Mouse (Mus musculus) CH12.LX (cell line): ENCODE results near the gene Mylk3. TPM values are rescaled to one million over a fixed set of nuclear protein-coding genes. Genes with fewer than 3 reads are reported as not detected.

ENCODE experiments used
- DNase-seq: peaks from one replicate; pipeline ENCODE4 v3.0.0-alpha.2; 2013; ENCODE audit errors: extremely low read depth
- H3K27ac ChIP-seq: 2 replicates; pipeline ENCODE4 v1.5.1; 2012; ENCODE audit warnings: low read depth, mild to moderate bottlenecking, control low read depth, moderate library complexity; ENCODE audit not compliant: insufficient read depth
- H3K27me3 ChIP-seq: replicated peaks from 2 replicates; pipeline ENCODE3; 2012; ENCODE audit warnings: inconsistent platforms
- H3K36me3 ChIP-seq, 2 experiments: replicated peaks in 1 of 2; 2 replicates each; pipeline versions ENCODE3 to v1.6.1; 2012; ENCODE audit warnings: inconsistent platforms in 1 of 2, low read length in 1 of 2, mild to moderate bottlenecking in 1 of 2, mixed read lengths in 1 of 2, moderate library complexity in 1 of 2; ENCODE audit not compliant: control insufficient read depth in 1 of 2, insufficient read depth in 1 of 2
- H3K4me1 ChIP-seq, 2 experiments: 2 replicates each; pipeline ENCODE4 v1.6.1; 2012; ENCODE audit warnings: inconsistent platforms in 1 of 2, moderate library complexity in 1 of 2; ENCODE audit not compliant: insufficient read depth in 2 of 2, control insufficient read depth in 1 of 2
- H3K4me2 ChIP-seq: 2 replicates; pipeline ENCODE4 v1.6.1; 2012; ENCODE audit warnings: low read depth, mild to moderate bottlenecking, control low read depth; ENCODE audit not compliant: poor library complexity, insufficient read depth, severe bottlenecking
- H3K4me3 ChIP-seq, 3 experiments: fragments of 150-350 bp in 1 of 3; sonication (generic) in 1 of 3; replicated peaks in 1 of 3; 2 replicates each; pipeline versions ENCODE3 to v1.5.1; 2011 to 2012; ENCODE audit warnings: low read depth in 2 of 3, low read length in 2 of 3, mild to moderate bottlenecking in 2 of 3, moderate library complexity in 2 of 3, control low read depth in 1 of 3, improper control_type of control experiment in 1 of 3, inconsistent platforms in 1 of 3, mixed read lengths in 1 of 3; ENCODE audit not compliant: poor library complexity in 1 of 3
- H3K79me2 ChIP-seq: replicated peaks from 2 replicates; pipeline ENCODE4 v1.6.1; 2012; ENCODE audit warnings: mild to moderate bottlenecking, moderate library complexity; ENCODE audit not compliant: control insufficient read depth, poor library complexity, insufficient read depth, severe bottlenecking; ENCODE audit errors: extremely low read depth
- H3K9ac ChIP-seq: 2 replicates; pipeline ENCODE4 v1.6.1; 2012; ENCODE audit warnings: low read depth, mild to moderate bottlenecking, control low read depth, moderate library complexity; ENCODE audit not compliant: insufficient read depth
- H3K9me3 ChIP-seq: replicated peaks from 2 replicates; pipeline ENCODE3; 2012; ENCODE audit warnings: low read length, inconsistent platforms, mixed read lengths
- CTCF ChIP-seq, 2 experiments: IDR thresholded peaks in 1 of 2; conservative IDR thresholded peaks in 1 of 2; 2 replicates each; pipeline ENCODE4 v1.5.1; 2011 to 2012; ENCODE audit warnings: low read depth in 2 of 2, low read length in 2 of 2, improper control_type of control experiment in 1 of 2, inconsistent platforms in 1 of 2, mild to moderate bottlenecking in 1 of 2, moderate library complexity in 1 of 2
- ELF1 ChIP-seq: IDR thresholded peaks from 2 replicates; pipeline ENCODE4 v1.6.1; 2014; ENCODE audit warnings: low read depth, mild to moderate bottlenecking, inconsistent platforms, low read length, improper control_type of control experiment
- EP300 ChIP-seq: IDR thresholded peaks from 2 replicates; pipeline ENCODE4 v1.6.1; 2011; ENCODE audit warnings: low read length, improper control_type of control experiment
- ETS1 ChIP-seq: conservative IDR thresholded peaks from 2 replicates; pipeline ENCODE4 v1.6.1; 2012; ENCODE audit warnings: low read depth, mild to moderate bottlenecking, inconsistent platforms, low read length, improper control_type of control experiment, moderate library complexity
- GABPA ChIP-seq: IDR thresholded peaks from 2 replicates; pipeline ENCODE4 v1.6.1; 2012; ENCODE audit warnings: low read depth, low read length, improper control_type of control experiment, inconsistent platforms; ENCODE audit not compliant: insufficient replicate concordance
- HCFC1 ChIP-seq: IDR thresholded peaks from 2 replicates; pipeline ENCODE4 v1.6.1; 2012; ENCODE audit warnings: low read depth, mild to moderate bottlenecking, inconsistent platforms, low read length, improper control_type of control experiment
- MAFK ChIP-seq: IDR thresholded peaks from 2 replicates; pipeline ENCODE4 v1.6.1; 2011; ENCODE audit warnings: low read length, improper control_type of control experiment; ENCODE audit not compliant: insufficient replicate concordance
- MEF2A ChIP-seq: IDR thresholded peaks from 2 replicates; pipeline ENCODE4 v1.6.1; 2014; ENCODE audit warnings: low read depth, mild to moderate bottlenecking, inconsistent platforms, low read length, improper control_type of control experiment, borderline replicate concordance
- MYC ChIP-seq: IDR thresholded peaks from 2 replicates; pipeline ENCODE4 v1.6.1; 2011; ENCODE audit warnings: low read depth, mild to moderate bottlenecking, improper control_type of control experiment, low read length
- NRF1 ChIP-seq: IDR thresholded peaks from 2 replicates; pipeline ENCODE4 v1.6.1; 2014; ENCODE audit warnings: low read depth, mild to moderate bottlenecking, inconsistent platforms, low read length, improper control_type of control experiment, moderate library complexity
- POLR2A ChIP-seq: IDR thresholded peaks from 2 replicates; pipeline ENCODE4 v1.6.1; 2011; ENCODE audit warnings: low read depth, mild to moderate bottlenecking, improper control_type of control experiment, low read length
- POLR2AphosphoS2 ChIP-seq: IDR thresholded peaks from 2 replicates; pipeline ENCODE4 v1.6.1; 2011; ENCODE audit warnings: low read depth, low read length, improper control_type of control experiment
- RCOR1 ChIP-seq: conservative IDR thresholded peaks from 2 replicates; pipeline ENCODE4 v1.6.1; 2012; ENCODE audit warnings: low read depth, mild to moderate bottlenecking, inconsistent platforms, low read length, improper control_type of control experiment
- SMC3 ChIP-seq: IDR thresholded peaks from 2 replicates; pipeline ENCODE4 v1.6.1; 2011; ENCODE audit warnings: low read depth, low read length, improper control_type of control experiment
- TBP ChIP-seq: conservative IDR thresholded peaks from 2 replicates; pipeline ENCODE4 v1.6.1; 2011; ENCODE audit warnings: low read depth, low read length, improper control_type of control experiment
- TCF12 ChIP-seq: IDR thresholded peaks from 2 replicates; pipeline ENCODE4 v1.6.1; 2014; ENCODE audit warnings: low read depth, mild to moderate bottlenecking, inconsistent platforms, low read length, improper control_type of control experiment
- UBTF ChIP-seq: IDR thresholded peaks from 2 replicates; pipeline ENCODE4 v1.6.1; 2012; ENCODE audit warnings: low read depth, mild to moderate bottlenecking, inconsistent platforms, low read length, improper control_type of control experiment, moderate library complexity
- USF1 ChIP-seq: IDR thresholded peaks from 2 replicates; pipeline ENCODE4 v1.6.1; 2014; ENCODE audit warnings: low read depth, mild to moderate bottlenecking, inconsistent platforms, low read length, improper control_type of control experiment
- USF2 ChIP-seq: conservative IDR thresholded peaks from 2 replicates; pipeline ENCODE4 v1.6.1; 2011; ENCODE audit warnings: low read depth, low read length, improper control_type of control experiment
- ZC3H11A ChIP-seq: IDR thresholded peaks from 2 replicates; pipeline ENCODE4 v1.6.1; 2012; ENCODE audit warnings: low read depth, mild to moderate bottlenecking, inconsistent platforms, low read length, improper control_type of control experiment
- ZMIZ1 ChIP-seq: IDR thresholded peaks from 2 replicates; pipeline ENCODE4 v1.6.1; 2012; ENCODE audit warnings: low read depth, mild to moderate bottlenecking, inconsistent platforms, low read length, improper control_type of control experiment
- ZNF384 ChIP-seq: IDR thresholded peaks from 2 replicates; pipeline ENCODE4 v1.6.1; 2012; ENCODE audit warnings: low read depth, low read length, improper control_type of control experiment, inconsistent platforms
- dilution Hi-C: fragments of 300-500 bp; cut with MboI; formaldehyde crosslinking; loops from 2 replicates; pipeline ENCODE4 v1.14.3; 2020; ENCODE audit warnings: low sequenced_read_pairs; ENCODE audit not compliant: extremely low pct_unique_long_range_greater_than_20kb, extremely low pct_ligation_motif_present
- in situ Hi-C: fragments of 300-500 bp; cut with MboI; formaldehyde crosslinking; loops from 3 replicates; pipeline ENCODE4 v1.14.3; 2019; ENCODE audit warnings: low sequenced_read_pairs, low pct_ligation_motif_present, low pct_unique_long_range_greater_than_20kb, mixed read lengths
- polyA plus RNA-seq: library from polyadenylated mRNA; unstranded; fragments of >175 nt; gene quantifications from 2 replicates; pipeline ENCODE4 v1.2.1, GENCODE M21; 2012; ENCODE audit warnings: low read depth; ENCODE audit not compliant: insufficient read length
- total RNA-seq, 2 experiments: library from RNA; depleted of rRNA; stranded (reverse); fragments of 300-350 nt in 1 of 2; fragments of >200 nt in 1 of 2; gene quantifications; 2 replicates each; pipeline ENCODE4 v1.2.3; 2012 to 2014

Mylk3 gene
- total and polyA plus RNA-seq, 3 experiments, result 0.07 to 0.08 TPM; not detected in 1

GRCm38 (mm10) chr8:85395681-85396431, 9.7 kb upstream of the Mylk3 start:
- H3K9me3 ChIP-seq, result no peaks in the 10 kb centered on the region
- H3K36me3 ChIP-seq, result no peaks in the 10 kb centered on the region
- no peak overlapping the region for H3K9ac ChIP-seq
- H3K27ac ChIP-seq, result no peak overlapping the region
- TF ChIP-seq POLR2A, result no peak
- TF ChIP-seq, all 38 proteins: peak for 0
- Histone ChIP-seq H3K4me1 (no peaks in the 10 kb centered on the region), H3K4me3 (no peak overlapping the region), H3K4me2 (no peak overlapping the region), H3K27me3 (no peaks in the 10 kb centered on the region), H3K79me2 (no peaks in the 10 kb centered on the region)
- dilution Hi-C loops (no loop called here), in situ Hi-C loops (no loop called here)
- DNase-seq, result no peak

GRCm38 (mm10) chr8:85395017-85395416, 8.9 kb upstream of the Mylk3 start:
- Histone ChIP-seq H3K4me3 (no peak overlapping the region), H3K4me1 (no peaks in the 10 kb centered on the region)
- no peak for DNase-seq

GRCm38 (mm10) chr8:85393199-85393598, 7.1 kb upstream of the Mylk3 start:
- H3K4me3 ChIP-seq, result no peak overlapping the region
- no peak for TF ChIP-seq CTCF (conservative IDR thresholded peaks at IDR 0.05 in 1 of 2, IDR thresholded peaks at IDR 0.05 in 1 of 2; ENCODE audit: low read depth in 2 of 2, low read length in 2 of 2)
- TF ChIP-seq SMC3, result no peak
- TF ChIP-seq NRF1, result no peak
- no peak for TF ChIP-seq MEF2A
- TF ChIP-seq MAFK, result no peak
- TF ChIP-seq TBP, result no peak
- TF ChIP-seq TCF12, result no peak
- no peak for TF ChIP-seq USF2
- TF ChIP-seq POLR2AphosphoS2, result no peak
- TF ChIP-seq ZNF384, result no peak
- no peak for TF ChIP-seq UBTF
- TF ChIP-seq RCOR1, result no peak
- TF ChIP-seq ELF1, result no peak
- TF ChIP-seq HCFC1, result no peak
- no peak for TF ChIP-seq MYC
- H3K36me3 ChIP-seq, result no peaks in the 10 kb centered on the region
- in situ Hi-C loops (no loop called here), dilution Hi-C loops (no loop called here)
- H3K27me3 ChIP-seq, result no peaks in the 10 kb centered on the region
- H3K27ac ChIP-seq, result no peak overlapping the region
- H3K9me3 ChIP-seq, result no peaks in the 10 kb centered on the region
- no peak overlapping the region for H3K4me2 ChIP-seq
- DNase-seq, result no peak
- no peaks in the 10 kb centered on the region for H3K4me1 ChIP-seq
- no peak overlapping the region for H3K9ac ChIP-seq
- H3K79me2 ChIP-seq, result no peaks in the 10 kb centered on the region

More at GRCm38 (mm10) chr8:85395017-85395416, 8.9 kb upstream of the Mylk3 start:
- no peak overlapping the region for H3K27ac ChIP-seq
- dilution Hi-C loops, result no loop called here
- no peak overlapping the region for H3K9ac ChIP-seq
- H3K79me2 ChIP-seq, result no peaks in the 10 kb centered on the region
- TF ChIP-seq USF1 (no peak), EP300 (no peak), ZC3H11A (no peak), ZMIZ1 (no peak), GABPA (no peak), ETS1 (no peak), POLR2AphosphoS2 (no peak), UBTF (no peak), ELF1 (no peak)
- in situ Hi-C loops, result no loop called here
- H3K9me3 ChIP-seq, result no peaks in the 10 kb centered on the region
- no peaks in the 10 kb centered on the region for H3K36me3 ChIP-seq
- H3K4me2 ChIP-seq, result no peak overlapping the region
- no peaks in the 10 kb centered on the region for H3K27me3 ChIP-seq
